Mouse (Mus musculus): ENCODE results near the gene Serpinb5. TPM values are rescaled to one million over a fixed set of nuclear protein-coding genes. Genes with fewer than 3 reads are reported as not detected.

The Serpinb5 gene
- total RNA-seq, 2 experiments from 2014 or later: not detected

Other genes starting within 250 kb of the Serpinb5 start
- 10 to 100 TPM in 1 of 2 experiments, 1 to 10 TPM in 1; 9.6 to 10.9 TPM for gene Bcl2, start 146.9 kb upstream of the Serpinb5 start, total RNA-seq (2021)
- 10 to 100 TPM; 23.2 to 27.0 TPM for gene Kdsr, start 101.4 kb upstream of the Serpinb5 start, total RNA-seq (2021)
- gene Vps4b, start 64.4 kb upstream of the Serpinb5 start, total RNA-seq (2021): 10 to 100 TPM; 43.2 to 44.6 TPM
- gene Serpinb12, start 73.3 kb downstream of the Serpinb5 start, total RNA-seq (2021): not detected
- gene Serpinb13, start 119.8 kb downstream of the Serpinb5 start, total RNA-seq (2021): not detected
- gene Serpinb3a, start 191.1 kb downstream of the Serpinb5 start, total RNA-seq (2021): not detected
- not detected for gene Serpinb3d, start 222.3 kb downstream of the Serpinb5 start, total RNA-seq (2021)